Mouse (Mus musculus) kidney, adult 18-20 months (tissue): ENCODE results near the gene Snca.
"Not testable (repeated sequence)": the region's sequence is repeated elsewhere in the genome, so short reads cannot be mapped to it uniquely, and the experiment has no call there.

Experiments
- DNase-seq: peaks from one replicate; pipeline ENCODE4 v3.0.0; 2021

Gene Snca

GRCm38 (mm10) chr6:60709997-60710471, 119.6 kb downstream of the Snca start:
- no peak for DNase-seq

- no peak for DNase-seq
Observed at GRCm38 (mm10) chr6:60698072-60698471, 131.6 kb downstream of the Snca start.

DNA sequence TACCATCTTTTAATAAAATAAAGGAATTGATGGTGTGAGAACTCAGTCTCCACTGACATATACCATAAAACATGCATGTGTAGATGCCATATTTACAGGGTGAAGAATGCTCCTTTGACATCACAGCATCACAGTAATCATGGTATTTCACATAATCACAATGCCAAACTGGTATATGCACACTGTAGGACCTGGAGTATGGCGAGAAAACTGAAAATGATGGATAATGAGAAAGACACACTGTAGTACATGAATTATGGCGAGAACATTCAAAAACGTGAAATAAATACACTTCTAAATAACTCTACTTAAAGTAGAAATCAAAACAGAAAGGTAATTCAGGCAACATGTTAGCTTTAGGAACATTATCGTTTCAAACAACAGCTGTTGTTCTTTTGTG, 142.6 kb downstream of the Snca start:
- DNase-seq = not testable (repeated sequence)

DNA sequence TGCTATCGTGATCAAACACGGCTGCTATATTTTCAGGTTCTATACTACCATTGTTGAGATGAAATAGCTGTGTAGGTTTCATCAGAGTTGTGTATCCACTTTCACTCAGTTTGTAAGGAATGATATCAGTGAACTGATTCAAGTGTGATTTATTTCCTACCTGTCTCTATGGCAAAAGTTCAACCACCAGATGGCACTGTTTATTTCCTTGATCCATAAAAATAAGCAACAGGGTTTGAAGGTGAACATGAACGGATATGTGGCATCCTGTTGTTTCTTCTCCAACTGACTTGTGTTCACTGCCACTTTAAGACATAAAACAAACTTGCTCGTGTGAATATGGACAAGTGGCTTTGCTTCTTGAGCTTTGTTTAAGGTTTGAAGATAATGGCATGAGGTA, 147.4 kb downstream of the Snca start:
- DNase-seq = no peak
